Mouse (Mus musculus): ENCODE measurements around the gene Mrpl42. TPM values are rescaled to one million over a fixed set of nuclear protein-coding genes. Genes with fewer than 3 reads are reported as not detected.
A peak's percentile ranks its signal among the peaks of the same experiment; 100 is the strongest.

The Mrpl42 gene
- total RNA-seq, 2 experiments from 2014 or later = 115 to 120 TPM

DNA sequence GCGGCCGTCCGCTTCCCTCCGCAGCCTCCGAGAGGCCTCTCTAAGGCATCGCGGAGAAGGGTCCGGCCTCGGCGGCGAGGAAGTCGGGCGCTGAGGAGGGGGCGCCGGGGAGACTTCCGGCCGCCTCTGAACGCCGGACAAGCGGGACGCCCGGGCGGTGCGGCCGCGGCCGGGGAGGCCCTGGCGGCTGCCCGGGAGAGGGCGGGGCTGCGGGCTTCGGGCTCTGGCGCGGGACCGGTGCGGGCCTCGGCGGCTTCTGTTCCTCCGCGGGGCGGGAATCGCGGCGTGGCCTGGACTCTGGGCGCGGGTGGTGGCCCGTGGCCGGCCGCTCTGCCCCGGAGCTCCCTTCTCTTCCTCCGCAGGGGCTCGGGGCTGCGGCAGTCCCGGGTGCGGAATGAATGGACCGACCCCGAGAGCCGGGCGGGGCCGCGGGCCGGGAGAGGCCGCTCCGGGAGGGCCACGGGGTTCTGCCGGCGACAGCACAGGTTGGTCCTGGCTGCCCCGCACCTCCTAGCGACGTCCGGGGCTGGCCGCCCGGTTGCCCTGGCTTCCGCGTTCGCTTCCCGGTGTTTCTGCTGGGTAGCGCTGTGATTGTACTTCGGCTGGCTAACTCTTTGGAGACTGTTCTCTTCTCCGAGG lies 13.7 kb upstream of the Mrpl42 start:
- peak; percentile 61 to 69 for DNase-seq

GRCm38 (mm10) chr10:95514656-95515292 lies 13.0 kb upstream of the Mrpl42 start, which contains the start of gene Ube2n:
Gene Ube2n (plus strand): TSS chr10:95515145.
- peak; percentile 99 for DNase-seq

GRCm38 (mm10) chr10:95513768-95514556 lies 12.2 kb upstream of the Mrpl42 start:
- no peak for DNase-seq

DNA sequence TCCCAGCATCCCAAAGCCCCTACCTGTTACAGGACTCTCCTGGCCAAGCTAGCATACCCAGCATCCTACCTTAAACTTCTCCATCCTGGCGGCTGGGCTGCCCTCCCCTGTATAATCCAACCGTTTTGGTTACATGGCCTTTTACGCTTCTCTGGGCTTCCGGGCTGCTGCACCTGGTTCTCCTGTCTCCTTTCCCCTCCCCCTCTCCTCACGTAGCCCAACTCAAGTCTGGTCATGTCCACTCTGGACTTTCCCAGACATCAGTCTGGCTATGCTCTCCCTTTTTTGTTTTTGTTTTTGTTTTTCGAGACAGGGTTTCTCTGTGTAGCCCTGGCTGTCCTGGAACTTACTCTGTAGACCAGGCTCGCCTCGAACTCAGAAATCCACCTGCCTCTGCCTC lies 10.9 kb upstream of the Mrpl42 start:
- DNase-seq = no peak

DNA sequence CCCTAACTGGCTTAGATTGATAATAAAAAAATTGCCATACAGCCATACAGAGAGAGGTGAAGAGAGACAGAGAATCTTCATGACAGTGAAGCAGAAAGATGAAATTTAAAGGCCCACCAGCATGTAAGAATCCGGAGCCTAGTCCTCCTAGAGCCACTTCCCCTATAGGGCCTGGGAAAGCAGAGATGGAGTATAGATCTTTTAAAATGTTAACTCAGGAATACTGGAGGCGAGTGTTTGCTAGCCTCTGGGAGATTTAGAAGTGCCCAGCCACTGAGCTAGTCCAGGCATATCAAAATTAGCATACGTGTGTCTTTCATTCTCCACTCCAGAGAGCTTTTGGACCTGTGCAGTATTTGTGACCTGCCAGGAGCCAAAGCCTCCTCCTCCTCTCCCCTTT lies 7.5 kb upstream of the Mrpl42 start:
- no peak for DNase-seq

- DNase-seq = no peak
These were observed 7.1 kb upstream of the Mrpl42 start for GRCm38 (mm10) chr10:95508793-95509192.

DNA sequence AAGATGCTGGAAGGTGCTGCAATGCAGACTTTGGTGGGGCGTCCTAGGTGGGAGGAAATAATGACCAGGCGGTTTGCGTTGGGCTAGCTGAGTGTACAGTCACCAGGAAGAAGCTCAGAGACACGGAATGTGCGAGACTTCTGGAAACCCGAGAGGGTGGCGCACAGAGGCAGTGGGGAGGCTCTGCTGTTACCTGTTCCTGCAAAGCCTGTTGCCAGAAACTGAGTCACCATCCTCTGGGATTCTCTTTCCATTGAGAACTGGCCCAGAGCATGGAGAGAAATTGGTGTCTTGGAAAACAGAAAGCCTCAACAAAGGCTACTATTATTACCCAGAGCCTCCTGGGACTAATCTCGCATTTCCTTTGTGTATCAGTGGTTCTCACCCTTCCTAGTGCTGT lies 6.4 kb upstream of the Mrpl42 start:
- DNase-seq = no peak

- DNase-seq = no peak
These were observed 2.6 kb upstream of the Mrpl42 start for GRCm38 (mm10) chr10:95504341-95504740.

- no peak for DNase-seq
These were observed 1.9 kb upstream of the Mrpl42 start for GRCm38 (mm10) chr10:95503443-95504235.

DNA sequence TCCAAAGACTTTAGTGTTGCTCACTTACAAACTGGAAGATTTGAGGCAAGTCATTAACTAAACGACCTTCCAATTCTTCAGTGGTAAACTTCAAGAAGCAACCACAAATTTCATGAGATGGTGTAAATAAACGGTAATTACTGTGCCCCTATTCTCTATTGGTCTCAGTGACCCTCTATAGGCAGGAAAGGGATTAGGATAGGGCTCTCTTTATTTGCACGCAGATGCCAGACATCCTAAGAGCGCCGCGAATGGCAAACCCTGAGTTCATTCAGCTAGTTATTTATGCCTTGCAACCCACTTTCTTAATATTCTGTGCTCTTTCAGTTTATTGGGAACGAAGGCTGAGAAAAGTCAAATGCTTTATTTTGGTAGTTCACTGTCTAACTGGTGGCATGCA lies 707 bp downstream of the Mrpl42 start:
- no peak for DNase-seq

GRCm38 (mm10) chr10:95494268-95494667 lies 7.5 kb downstream of the Mrpl42 start:
- no peak for DNase-seq

- DNase-seq = peak; percentile 49 to 63
These were observed 12.1 kb downstream of the Mrpl42 start for GRCm38 (mm10) chr10:95489653-95490052.

GRCm38 (mm10) chr10:95477516-95477915 lies 24.2 kb downstream of the Mrpl42 start:
- no peak for DNase-seq

GRCm38 (mm10) chr10:95475923-95476322 lies 25.8 kb downstream of the Mrpl42 start:
- DNase-seq = peak; percentile 89 to 90

GRCm38 (mm10) chr10:95471889-95472547 lies 29.7 kb downstream of the Mrpl42 start:
- DNase-seq = no peak

DNA sequence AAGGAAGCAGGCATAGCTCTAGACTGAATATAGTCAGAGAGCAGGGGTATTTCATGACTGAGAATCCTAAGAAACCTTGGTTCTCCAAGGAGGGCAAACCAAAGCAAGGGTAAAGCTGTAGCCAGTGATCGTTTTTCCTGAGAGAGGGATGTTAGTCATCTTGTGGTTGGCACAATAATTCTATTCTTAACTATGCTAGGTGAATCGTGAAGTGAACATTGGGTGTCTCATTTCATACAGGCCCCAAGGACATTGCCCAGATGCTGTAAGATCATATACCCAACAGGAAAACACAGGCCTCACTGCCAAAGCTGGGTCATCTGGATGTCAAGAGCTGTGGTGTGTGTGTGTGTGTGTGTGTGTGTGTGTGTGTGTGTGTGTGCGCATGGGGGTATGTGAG lies 30.6 kb downstream of the Mrpl42 start:
- no peak for DNase-seq

DNA sequence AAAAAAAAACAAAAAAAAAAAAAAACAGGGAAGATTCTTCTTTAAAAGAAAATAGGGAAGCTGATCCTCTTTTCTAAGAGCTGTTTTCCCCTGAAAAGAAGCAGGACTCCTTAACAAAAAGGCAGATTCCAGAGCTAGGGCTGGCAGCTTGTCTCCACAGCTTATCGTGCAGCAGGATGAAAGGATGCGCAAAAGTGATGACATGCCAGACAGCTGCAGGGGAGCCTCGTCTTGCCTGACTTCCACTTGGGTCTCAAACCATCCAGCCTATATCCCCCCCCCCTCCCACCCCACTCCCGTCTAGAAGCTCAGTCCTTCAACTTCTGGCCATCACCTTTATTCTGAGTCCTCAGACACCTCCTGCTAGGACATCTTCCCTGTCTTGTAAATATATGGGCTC lies 32.8 kb downstream of the Mrpl42 start:
- no peak for DNase-seq

DNA sequence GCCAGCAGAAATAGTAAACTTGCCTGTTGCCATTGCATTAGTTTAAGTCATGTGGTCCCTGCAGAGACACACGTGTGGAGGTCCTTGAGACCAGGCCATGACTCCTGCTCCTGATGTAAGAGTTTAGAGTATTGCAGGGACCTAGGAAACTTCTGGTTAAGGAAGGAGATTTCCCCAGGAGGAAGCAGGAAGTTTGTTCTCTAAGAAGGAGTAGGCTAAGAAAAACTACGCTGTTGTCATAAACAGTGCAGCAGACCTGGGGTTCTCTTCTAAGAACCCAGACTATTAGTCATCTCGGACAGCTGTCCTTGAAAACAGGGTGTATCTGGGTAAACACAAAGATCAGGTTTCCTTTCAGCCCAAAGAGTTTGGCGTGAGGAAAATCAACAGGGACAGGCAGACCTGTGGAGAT lies 36.2 kb downstream of the Mrpl42 start:
- peak; percentile 17 to 37 for DNase-seq

- DNase-seq = no peak
These were observed 37.2 kb downstream of the Mrpl42 start for GRCm38 (mm10) chr10:95464527-95464926.

- DNase-seq = no peak
These were observed 39.5 kb downstream of the Mrpl42 start for GRCm38 (mm10) chr10:95462231-95462630.

GRCm38 (mm10) chr10:95461053-95461553 lies 40.6 kb downstream of the Mrpl42 start:
- DNase-seq = no peak

All from adrenal gland, postnatal 36 days (tissue).